Comparison of ENCODE assay signal across 10 mouse cellular contexts in the genomic region with DNA sequence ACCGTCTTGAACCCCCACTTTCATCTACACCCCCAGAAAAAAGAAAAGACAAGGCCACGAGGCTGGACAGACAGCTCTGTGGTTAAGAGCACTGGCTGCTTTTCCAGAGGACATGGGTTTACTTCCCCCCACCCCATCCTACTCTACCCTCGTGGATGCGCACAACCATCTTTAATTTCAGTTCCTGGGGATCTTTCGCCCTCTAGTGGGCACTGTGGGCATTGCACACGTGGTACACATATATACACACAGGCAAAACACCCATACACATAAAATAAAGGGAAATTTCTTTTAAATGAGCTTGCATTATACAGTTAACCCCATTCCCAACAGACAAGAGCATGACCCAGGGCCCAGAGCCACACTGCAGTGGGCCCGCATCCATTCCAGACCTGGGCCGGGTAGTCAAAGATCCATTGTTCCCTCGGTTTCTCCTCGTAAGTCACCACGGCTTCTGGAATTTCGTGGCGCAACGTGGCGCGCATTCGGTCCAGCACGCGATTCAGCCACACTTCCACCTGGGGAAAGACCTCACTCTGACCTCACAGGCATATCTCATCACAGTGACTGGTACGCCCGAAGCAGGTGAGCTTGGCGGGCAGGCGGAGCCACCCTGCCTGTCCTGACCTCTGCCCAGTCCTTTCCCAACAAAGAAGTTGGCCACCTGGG. TPM values are rescaled to one million over a fixed set of nuclear protein-coding genes. Genes with fewer than 3 reads are reported as not detected.
DNase-seq lines count a peak whose midpoint lies in the region; ATAC-seq and TF ChIP-seq lines count a peak whose summit lies in the region.
"Had no signal": no experiment of that assay in that cellular context is flagged by ENCODE, and none has a peak within 500 bp of the region (broad histone marks: within the 10 kb centered on the region; RNA-seq: fewer than 3 reads in every experiment).

No protein-coding gene starts in this region.

- no peak overlapping the region for H3K4me2 ChIP-seq in midbrain, embryonic 11.5 days
- no peak overlapping the region for H3K4me2 ChIP-seq in midbrain, embryonic 13.5 days (replicated peaks)

- H3K9me3 ChIP-seq in midbrain, embryonic 11.5 days (ENCODE audit: control insufficient read depth, low read length), result no peaks in the 10 kb centered on the region; the same call in 1 of the 2 replicates
- H3K9me3 ChIP-seq in midbrain, embryonic 13.5 days, result no peaks in the 10 kb centered on the region

- no peak for TF ChIP-seq POLR2A in bone marrow, adult 2 months (IDR thresholded peaks at IDR 0.05; ENCODE audit: borderline replicate concordance, control insufficient read depth, low read depth, low read length)

- no peak for ATAC-seq in midbrain, embryonic 11.5 days (ENCODE audit: low FRiP score)
- ATAC-seq in midbrain, embryonic 13.5 days, result no peak

- WGBS in midbrain, embryonic 11.5 days, result 89% methylated on average over 23 of the region's 23 CpGs
- 87% methylated on average over 23 of the region's 23 CpGs for WGBS in midbrain, embryonic 13.5 days
- 86% methylated on average over 23 of the region's 23 CpGs for WGBS in bone marrow, adult 2 months

- no peak overlapping the region for H3K27ac ChIP-seq in midbrain, embryonic 11.5 days (ENCODE audit: low read depth, low read length)
- H3K27ac ChIP-seq in midbrain, embryonic 13.5 days, result no peak overlapping the region
- no peak overlapping the region for H3K27ac ChIP-seq in bone marrow, adult 2 months (ENCODE audit: control insufficient read depth, insufficient read depth, low read depth, low read length, poor library complexity)
- H3K27ac ChIP-seq: forebrain, embryonic 10.5 days had no signal

- no peak overlapping the region for H3K4me3 ChIP-seq in midbrain, embryonic 11.5 days (ENCODE audit: low read depth, low read length)
- no peak overlapping the region for H3K4me3 ChIP-seq in midbrain, embryonic 13.5 days (replicated peaks)
- H3K4me3 ChIP-seq in bone marrow, adult 2 months (replicated peaks; ENCODE audit: control insufficient read depth, low read depth, low read length), result no peak overlapping the region
- H3K4me3 ChIP-seq: forebrain, embryonic 10.5 days had no signal

- peak; percentile 67 for TF ChIP-seq CTCF in bone marrow, adult 2 months (IDR thresholded peaks at IDR 0.05; ENCODE audit: control insufficient read depth, insufficient read depth, low read length)

- H3K9ac ChIP-seq in midbrain, embryonic 11.5 days (ENCODE audit: low read length), result no peak overlapping the region
- H3K9ac ChIP-seq in midbrain, embryonic 13.5 days (replicated peaks), result no peak overlapping the region

- no peaks in the 10 kb centered on the region for H3K36me3 ChIP-seq in midbrain, embryonic 11.5 days (ENCODE audit: control insufficient read depth, insufficient read depth, low read length)
- no peaks in the 10 kb centered on the region for H3K36me3 ChIP-seq in midbrain, embryonic 13.5 days
- H3K36me3 ChIP-seq: forebrain, embryonic 10.5 days had no signal

- peak; percentile 44 for DNase-seq in embryo, embryonic 10.5 days (ENCODE audit: low spot score)
- DNase-seq in embryo, embryonic 10 days (ENCODE audit: low spot score), result no peak
- peak; percentile 93 for DNase-seq in midbrain, embryonic 11.5 days (ENCODE audit: low spot score, missing footprints)
- DNase-seq in naive thymus-derived CD4-positive, alpha-beta T cell, adult 2 months (ENCODE audit: low read depth), result peak; percentile 68
- DNase-seq in gastrocnemius, postnatal 4 days (ENCODE audit: low spot score in 2 of 2), result no peak
- DNase-seq in gastrocnemius, postnatal 25 days, result no peak
- DNase-seq: cerebellum, adult 11-12 months had no signal

- no peaks in the 10 kb centered on the region for H3K27me3 ChIP-seq in midbrain, embryonic 11.5 days (ENCODE audit: control insufficient read depth, insufficient read depth, low read length)
- no peaks in the 10 kb centered on the region for H3K27me3 ChIP-seq in midbrain, embryonic 13.5 days

- H3K4me1 ChIP-seq in midbrain, embryonic 11.5 days (ENCODE audit: control insufficient read depth, insufficient read depth, low read length), result no peaks in the 10 kb centered on the region
- no peaks in the 10 kb centered on the region for H3K4me1 ChIP-seq in midbrain, embryonic 13.5 days (replicated peaks)
- no peaks in the 10 kb centered on the region for H3K4me1 ChIP-seq in bone marrow, adult 2 months (ENCODE audit: control insufficient read depth, insufficient read depth, low read length)

RNA-seq across cellular contexts. Expression of gene Dnah17, which starts 39.3 kb away (rescaled TPM):
- 0.08 and 0.11 TPM in 2 replicates for polyA plus RNA-seq in midbrain, embryonic 11.5 days (2014; fragmentation: Nextera tagmentation; extraction: Ambion mirVana)
- 0.19 and 0.34 TPM in 2 replicates for polyA plus RNA-seq in midbrain, embryonic 13.5 days (2015; fragmentation: Nextera tagmentation; extraction: Ambion mirVana)
- 0.56 and 1.6 TPM in 2 replicates for polyA plus RNA-seq in bone marrow, adult 2 months (2011; ENCODE audit: insufficient read depth, insufficient read length, low replicate concordance, missing spikeins)
- total RNA-seq in gastrocnemius, postnatal 4 days (2021), result under 1 TPM; 0.05 to 0.10 TPM
- under 1 TPM; 0.03 to 0.11 TPM for total RNA-seq in gastrocnemius, postnatal 25 days (2021)

Comparison
In these comparisons a context has a peak if more than half of its experiments do, and no peak if none do; other contexts are left out.
1. DNase-seq: peak in embryo, embryonic 10.5 days (single experiment), midbrain, embryonic 11.5 days (single experiment) and naive thymus-derived CD4-positive, alpha-beta T cell, adult 2 months (single experiment); none in embryo, embryonic 10 days (single experiment), gastrocnemius, postnatal 4 days (0 of 2) and gastrocnemius, postnatal 25 days (single experiment).